Mouse (Mus musculus) liver, adult 10 weeks (tissue): Measurements from ENCODE around the gene Zic5. TPM values are rescaled to one million over a fixed set of nuclear protein-coding genes. Genes with fewer than 3 reads are reported as not detected.

Experiments
- polyA plus RNA-seq: library from polyadenylated mRNA; stranded (reverse); fragments of 350-450 nt; fragmentation: Illumina TruSeq; extraction: RNeasy Lipid Tissue Mini Kit (QIAGEN cat#74804); gene quantifications from one replicate; pipeline ENCODE4 v1.2.3, GENCODE M21; 2014; ENCODE audit warnings: low read depth, low replicate concordance

The Zic5 gene
- not detected for polyA plus RNA-seq

GRCm38 (mm10) chr14:122464763-122465741, at the start of gene Zic5:
Zic5 (minus strand) TSS chr14:122465677.

GRCm38 (mm10) chr14:122490441-122491328, 25.2 kb upstream of the Zic5 start, which contains the start of gene Gm10837:
Gm10837 (plus strand) TSS chr14:122490586.

GRCm38 (mm10) chr14:122474891-122475556, 9.5 kb upstream of the Zic5 start, which contains the start of gene Zic2:
Zic2 (plus strand) TSS chr14:122475435.

GRCm38 (mm10) chr14:122450496-122451382, 14.7 kb downstream of the Zic5 start, which contains the start of gene Gm5089:
Gm5089 (minus strand) TSS chr14:122451115.

Other genes with a start within 250 kb of the Zic5 start
- gene Gm5089, start 14.6 kb downstream of the Zic5 start, polyA plus RNA-seq = not detected
- gene Zic2, start 9.8 kb upstream of the Zic5 start, polyA plus RNA-seq = not detected
- gene Gm10837, start 24.9 kb upstream of the Zic5 start, polyA plus RNA-seq = not detected
- 76.7 TPM for gene Pcca, start 68.6 kb upstream of the Zic5 start, polyA plus RNA-seq